Mouse (Mus musculus): ENCODE data around the gene Rngtt. TPM values are rescaled to one million over a fixed set of nuclear protein-coding genes. Genes with fewer than 3 reads are reported as not detected.

Rngtt gene
- total RNA-seq, 1 experiment: 23.5 TPM

GRCm38 (mm10) chr4:33468151-33468550 lies 158.0 kb downstream of the Rngtt start:
- H3K9ac ChIP-seq (ENCODE audit: insufficient read depth, low read depth, low read length, poor library complexity, severe bottlenecking): no peak overlapping the region
- H3K36me3 ChIP-seq (ENCODE audit: control insufficient read depth, insufficient read depth, low read length, poor library complexity, severe bottlenecking): peaks cover 3% of the 10 kb centered on the region
- H3K9me3 ChIP-seq (ENCODE audit: control insufficient read depth, insufficient read depth, low read depth, low read length): no peaks in the 10 kb centered on the region
- H3K4me3 ChIP-seq (ENCODE audit: insufficient read depth in 1 of 2, low read depth in 1 of 2, low read length in 2 of 2, poor library complexity in 1 of 2, severe bottlenecking in 1 of 2): no peak overlapping the region
- no peak for DNase-seq (ENCODE audit: low read depth, low spot score)
- in situ Hi-C loops (cut with MboI; ENCODE audit: low sequenced_read_pairs in 2 of 2, unreplicated experiment in 2 of 2): no loop called here
- TF ChIP-seq ZNF384 (IDR thresholded peaks at IDR 0.05; ENCODE audit: low read depth, low read length) (no peak), ZC3H11A (IDR thresholded peaks at IDR 0.05; ENCODE audit: borderline replicate concordance, low read depth, low read length) (no peak), CHD2 (IDR thresholded peaks at IDR 0.05; ENCODE audit: low read depth, low read length) (no peak), HCFC1 (IDR thresholded peaks at IDR 0.05; ENCODE audit: borderline replicate concordance, insufficient read depth, low read length) (no peak), MAFK (IDR thresholded peaks at IDR 0.05; ENCODE audit: insufficient read depth, low read depth, low read length) (no peak)
- H3K27ac ChIP-seq (ENCODE audit: insufficient read depth, low read depth, low read length, poor library complexity, severe bottlenecking): no peak overlapping the region
- no peaks in the 10 kb centered on the region for H3K4me1 ChIP-seq (ENCODE audit: control insufficient read depth in 2 of 2, insufficient read depth in 2 of 2, low read length in 2 of 2, poor library complexity in 1 of 2)

- Histone ChIP-seq H3K36me3 (ENCODE audit: control insufficient read depth, insufficient read depth, low read length, poor library complexity, severe bottlenecking) (no peaks in the 10 kb centered on the region; the same call in 1 of the 2 replicates), H3K4me1 (ENCODE audit: control insufficient read depth in 2 of 2, insufficient read depth in 2 of 2, low read length in 2 of 2, poor library complexity in 1 of 2) (no peaks in the 10 kb centered on the region), H3K9ac (ENCODE audit: insufficient read depth, low read depth, low read length, poor library complexity, severe bottlenecking) (no peak overlapping the region), H3K4me3 (ENCODE audit: insufficient read depth in 1 of 2, low read depth in 1 of 2, low read length in 2 of 2, poor library complexity in 1 of 2, severe bottlenecking in 1 of 2) (no peak overlapping the region), H3K27ac (ENCODE audit: insufficient read depth, low read depth, low read length, poor library complexity, severe bottlenecking) (no peak overlapping the region), H3K9me3 (ENCODE audit: control insufficient read depth, insufficient read depth, low read depth, low read length) (no peaks in the 10 kb centered on the region)
- TF ChIP-seq MAFK (IDR thresholded peaks at IDR 0.05; ENCODE audit: insufficient read depth, low read depth, low read length) (no peak), ZC3H11A (IDR thresholded peaks at IDR 0.05; ENCODE audit: borderline replicate concordance, low read depth, low read length) (no peak), HCFC1 (IDR thresholded peaks at IDR 0.05; ENCODE audit: borderline replicate concordance, insufficient read depth, low read length) (no peak), ZNF384 (IDR thresholded peaks at IDR 0.05; ENCODE audit: low read depth, low read length) (no peak), CHD2 (IDR thresholded peaks at IDR 0.05; ENCODE audit: low read depth, low read length) (no peak)
- no peak for DNase-seq (ENCODE audit: low read depth, low spot score)
- in situ Hi-C loops (cut with MboI; ENCODE audit: low sequenced_read_pairs in 2 of 2, unreplicated experiment in 2 of 2): no loop called here
Measured at GRCm38 (mm10) chr4:33470671-33471302, 160.7 kb downstream of the Rngtt start.

DNA sequence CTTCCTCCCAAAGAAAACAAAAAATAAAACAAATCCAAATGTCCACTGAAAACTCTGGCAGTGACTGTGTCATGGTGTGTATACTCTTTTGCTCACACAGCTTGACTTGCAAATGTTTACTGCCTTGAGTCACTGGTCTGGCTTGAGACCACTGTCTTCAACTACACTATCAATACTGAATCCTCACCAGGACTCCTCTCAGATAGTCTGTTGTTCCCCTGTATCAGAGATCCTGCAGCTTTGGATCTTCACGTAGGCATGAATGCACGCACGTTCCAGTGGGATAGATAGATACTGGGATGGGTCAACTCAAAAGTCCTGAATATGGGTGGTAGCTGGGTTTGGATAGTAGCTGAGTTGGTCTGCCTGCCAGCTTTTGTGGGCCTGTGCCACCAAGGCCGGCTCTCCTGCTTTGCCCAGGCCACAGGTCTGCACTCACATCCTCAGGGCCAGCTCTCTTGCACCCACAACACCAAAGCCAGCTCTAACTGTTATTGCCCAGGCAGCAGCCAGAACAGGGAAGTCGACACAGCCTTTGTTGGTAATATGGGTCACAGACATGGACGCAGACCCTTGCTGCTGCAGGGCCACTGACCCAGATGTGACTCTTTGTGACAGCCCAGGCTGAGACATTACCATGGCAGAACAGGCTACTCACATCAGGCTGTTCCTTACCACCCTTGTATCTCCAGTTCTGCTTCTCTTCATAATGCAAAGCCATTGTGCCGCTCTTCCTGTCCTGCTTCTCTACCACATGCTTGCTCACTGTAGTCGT lies 168.1 kb downstream of the Rngtt start:
- Histone ChIP-seq H3K4me3 (ENCODE audit: insufficient read depth in 1 of 2, low read depth in 1 of 2, low read length in 2 of 2, poor library complexity in 1 of 2, severe bottlenecking in 1 of 2) (no peak overlapping the region), H3K4me1 (ENCODE audit: control insufficient read depth in 2 of 2, insufficient read depth in 2 of 2, low read length in 2 of 2, poor library complexity in 1 of 2) (no peaks in the 10 kb centered on the region), H3K27ac (ENCODE audit: insufficient read depth, low read depth, low read length, poor library complexity, severe bottlenecking) (no peak overlapping the region), H3K9me3 (ENCODE audit: control insufficient read depth, insufficient read depth, low read depth, low read length) (no peaks in the 10 kb centered on the region), H3K9ac (ENCODE audit: insufficient read depth, low read depth, low read length, poor library complexity, severe bottlenecking) (no peak overlapping the region), H3K36me3 (ENCODE audit: control insufficient read depth, insufficient read depth, low read length, poor library complexity, severe bottlenecking) (no peaks in the 10 kb centered on the region)
- in situ Hi-C loops (cut with MboI; ENCODE audit: low sequenced_read_pairs in 2 of 2, unreplicated experiment in 2 of 2): no loop called here
- DNase-seq (ENCODE audit: low read depth, low spot score): no peak
- TF ChIP-seq HCFC1 (IDR thresholded peaks at IDR 0.05; ENCODE audit: borderline replicate concordance, insufficient read depth, low read length): no peak
- TF ChIP-seq CHD2 (IDR thresholded peaks at IDR 0.05; ENCODE audit: low read depth, low read length): no peak
- no peak for TF ChIP-seq ZC3H11A (IDR thresholded peaks at IDR 0.05; ENCODE audit: borderline replicate concordance, low read depth, low read length)
- TF ChIP-seq ZNF384 (IDR thresholded peaks at IDR 0.05; ENCODE audit: low read depth, low read length): no peak
- TF ChIP-seq MAFK (IDR thresholded peaks at IDR 0.05; ENCODE audit: insufficient read depth, low read depth, low read length): no peak

- no peak for TF ChIP-seq ZNF384 (IDR thresholded peaks at IDR 0.05; ENCODE audit: low read depth, low read length)
- TF ChIP-seq MAFK (IDR thresholded peaks at IDR 0.05; ENCODE audit: insufficient read depth, low read depth, low read length): no peak
- no peak for TF ChIP-seq HCFC1 (IDR thresholded peaks at IDR 0.05; ENCODE audit: borderline replicate concordance, insufficient read depth, low read length)
- no peak for TF ChIP-seq ZC3H11A (IDR thresholded peaks at IDR 0.05; ENCODE audit: borderline replicate concordance, low read depth, low read length)
- H3K9me3 ChIP-seq (ENCODE audit: control insufficient read depth, insufficient read depth, low read depth, low read length): no peaks in the 10 kb centered on the region
- no peaks in the 10 kb centered on the region for H3K4me1 ChIP-seq (ENCODE audit: control insufficient read depth in 2 of 2, insufficient read depth in 2 of 2, low read length in 2 of 2, poor library complexity in 1 of 2)
- H3K27ac ChIP-seq (ENCODE audit: insufficient read depth, low read depth, low read length, poor library complexity, severe bottlenecking): no peak overlapping the region
- no peaks in the 10 kb centered on the region for H3K36me3 ChIP-seq (ENCODE audit: control insufficient read depth, insufficient read depth, low read length, poor library complexity, severe bottlenecking)
- H3K4me3 ChIP-seq (ENCODE audit: insufficient read depth in 1 of 2, low read depth in 1 of 2, low read length in 2 of 2, poor library complexity in 1 of 2, severe bottlenecking in 1 of 2): no peak overlapping the region
- H3K9ac ChIP-seq (ENCODE audit: insufficient read depth, low read depth, low read length, poor library complexity, severe bottlenecking): no peak overlapping the region
- no peak for DNase-seq (ENCODE audit: low read depth, low spot score)
- in situ Hi-C loops (cut with MboI; ENCODE audit: low sequenced_read_pairs in 2 of 2, unreplicated experiment in 2 of 2): no loop called here
Measured at GRCm38 (mm10) chr4:33481721-33482120, 171.6 kb downstream of the Rngtt start.
